Mouse (Mus musculus) limb, embryonic 15.5 days (tissue): ENCODE measurements around the gene Hadh. TPM values are rescaled to one million over a fixed set of nuclear protein-coding genes. Genes with fewer than 3 reads are reported as not detected.

Source experiments
- ATAC-seq: fragments of 200-750 bp; cut with Nextera tagmentation; 2 replicates; pipeline ENCODE4 v1.8.0; 2017; ENCODE audit warnings: low read depth, moderate TSS enrichment; ENCODE audit not compliant: insufficient number of reproducible peaks, low FRiP score, low TSS enrichment
- H3K27ac ChIP-seq: fragments of 300-500 bp; sonication (generic); 2 replicates; pipeline ENCODE4 v1.5.1; 2015; ENCODE audit warnings: moderate library complexity, mild to moderate bottlenecking, inconsistent platforms
- H3K27me3 ChIP-seq: fragments of 300-500 bp; sonication (generic); 2 replicates; pipeline ENCODE4 v1.6.1; 2015; ENCODE audit warnings: inconsistent platforms
- H3K36me3 ChIP-seq: fragments of 300-500 bp; sonication (generic); 2 replicates; pipeline ENCODE4 v1.6.1; 2015; ENCODE audit warnings: inconsistent platforms
- H3K4me1 ChIP-seq: fragments of 300-500 bp; sonication (generic); 2 replicates; pipeline ENCODE4 v1.6.1; 2015; ENCODE audit warnings: inconsistent platforms
- H3K4me2 ChIP-seq: fragments of 300-500 bp; sonication (generic); 2 replicates; pipeline ENCODE4 v1.6.1; 2015; ENCODE audit warnings: mild to moderate bottlenecking, inconsistent platforms
- H3K4me3 ChIP-seq: fragments of 300-500 bp; sonication (generic); 2 replicates; pipeline ENCODE4 v1.5.1; 2015; ENCODE audit warnings: mild to moderate bottlenecking, inconsistent platforms
- H3K9ac ChIP-seq: fragments of 300-500 bp; sonication (generic); 2 replicates; pipeline ENCODE4 v1.6.1; 2015; ENCODE audit warnings: inconsistent platforms
- H3K9me3 ChIP-seq: fragments of 300-500 bp; sonication (generic); 2 replicates; pipeline ENCODE4 v1.6.1; 2016; ENCODE audit warnings: inconsistent platforms
- WGBS: fragments of 180-500 bp; shearing (Covaris S2); methylation state at CpG from one replicate; pipeline ENCODE4 v1.1.7; 2015; 5-methylcytosine and 5-hydroxymethylcytosine counted together
- polyA plus RNA-seq: library from polyadenylated mRNA; unstranded; fragments of >200 nt; fragmentation: Nextera tagmentation; extraction: Ambion mirVana; gene quantifications from 2 replicates; pipeline ENCODE4 v1.2.1, GENCODE M21; 2015

The Hadh gene
- polyA plus RNA-seq, 1 experiment from 2014 or later = 113 TPM

- no peaks in the 10 kb centered on the region for H3K27me3 ChIP-seq
- ATAC-seq = no peak
- 52% methylated on average over 3 of the region's 3 CpGs for WGBS
Observed at GRCm38 (mm10) chr3:131266366-131267050, 5.4 kb downstream of the Hadh start.

GRCm38 (mm10) chr3:131265516-131265915 is 6.4 kb downstream of the Hadh start:
- Histone ChIP-seq H3K4me3 (no peak overlapping the region), H3K27me3 (no peaks in the 10 kb centered on the region), H3K27ac (no peak overlapping the region), H3K4me1 (peaks cover 20% of the 10 kb centered on the region), H3K4me2 (no peak overlapping the region), H3K9me3 (no peaks in the 10 kb centered on the region), H3K9ac (no peak overlapping the region), H3K36me3 (peaks cover 19% of the 10 kb centered on the region)
- 81% methylated on average over 8 of the region's 8 CpGs for WGBS
- no peak for ATAC-seq

More at GRCm38 (mm10) chr3:131266366-131267050, 5.4 kb downstream of the Hadh start:
- Histone ChIP-seq H3K4me1 (peaks cover 28% of the 10 kb centered on the region), H3K9me3 (no peaks in the 10 kb centered on the region), H3K27ac (peak overlapping the region; percentile 47; the same call in 1 of the 2 replicates), H3K4me3 (no peak overlapping the region), H3K4me2 (no peak overlapping the region), H3K9ac (no peak overlapping the region), H3K36me3 (peaks cover 18% of the 10 kb centered on the region)

GRCm38 (mm10) chr3:131263766-131264486 is 8.0 kb downstream of the Hadh start:
- no peak overlapping the region for H3K27ac ChIP-seq
- WGBS = 90% methylated on average over 15 of the region's 15 CpGs
- no peaks in the 10 kb centered on the region for H3K27me3 ChIP-seq
- no peaks in the 10 kb centered on the region for H3K9me3 ChIP-seq
- no peak overlapping the region for H3K9ac ChIP-seq
- no peak for ATAC-seq
- peaks cover 10% of the 10 kb centered on the region for H3K4me1 ChIP-seq
- no peak overlapping the region for H3K4me2 ChIP-seq
- H3K4me3 ChIP-seq = no peak overlapping the region
- H3K36me3 ChIP-seq = peaks cover 19% of the 10 kb centered on the region

GRCm38 (mm10) chr3:131260418-131260817 is 11.5 kb downstream of the Hadh start:
- Histone ChIP-seq H3K36me3 (peaks cover 19% of the 10 kb centered on the region), H3K9ac (no peak overlapping the region), H3K4me3 (no peak overlapping the region), H3K4me2 (no peak overlapping the region), H3K27ac (no peak overlapping the region), H3K9me3 (no peaks in the 10 kb centered on the region), H3K27me3 (no peaks in the 10 kb centered on the region), H3K4me1 (no peaks in the 10 kb centered on the region)
- 93% methylated on average over 6 of the region's 6 CpGs for WGBS
- ATAC-seq = no peak

GRCm38 (mm10) chr3:131259392-131259965 is 12.4 kb downstream of the Hadh start:
- WGBS = 85% methylated on average over 9 of the region's 9 CpGs

GRCm38 (mm10) chr3:131258921-131259320 is 13.0 kb downstream of the Hadh start:
- H3K4me1 ChIP-seq = no peaks in the 10 kb centered on the region
- no peak overlapping the region for H3K9ac ChIP-seq
- 88% methylated on average over 3 of the region's 3 CpGs for WGBS
- H3K27me3 ChIP-seq = no peaks in the 10 kb centered on the region
- H3K27ac ChIP-seq = no peak overlapping the region
- ATAC-seq = no peak
- H3K36me3 ChIP-seq = peaks cover 17% of the 10 kb centered on the region
- no peaks in the 10 kb centered on the region for H3K9me3 ChIP-seq
- H3K4me3 ChIP-seq = no peak overlapping the region
- no peak overlapping the region for H3K4me2 ChIP-seq

More at GRCm38 (mm10) chr3:131259392-131259965, 12.4 kb downstream of the Hadh start:
- H3K27me3 ChIP-seq = no peaks in the 10 kb centered on the region
- no peak overlapping the region for H3K4me3 ChIP-seq
- H3K9ac ChIP-seq = no peak overlapping the region
- no peaks in the 10 kb centered on the region for H3K9me3 ChIP-seq
- no peak overlapping the region for H3K27ac ChIP-seq
- peaks cover 18% of the 10 kb centered on the region for H3K36me3 ChIP-seq
- no peak for ATAC-seq
- H3K4me1 ChIP-seq = no peaks in the 10 kb centered on the region
- H3K4me2 ChIP-seq = no peak overlapping the region

GRCm38 (mm10) chr3:131255399-131255981 is 16.4 kb downstream of the Hadh start:
- no peaks in the 10 kb centered on the region for H3K9me3 ChIP-seq
- H3K4me1 ChIP-seq = no peaks in the 10 kb centered on the region
- no peaks in the 10 kb centered on the region for H3K27me3 ChIP-seq
- peaks cover 13% of the 10 kb centered on the region for H3K36me3 ChIP-seq
- H3K4me2 ChIP-seq = no peak overlapping the region
- no peak overlapping the region for H3K9ac ChIP-seq
- 90% methylated on average over 3 of the region's 3 CpGs for WGBS
- no peak overlapping the region for H3K27ac ChIP-seq
- no peak overlapping the region for H3K4me3 ChIP-seq
- ATAC-seq = no peak

- H3K4me3 ChIP-seq = no peak overlapping the region
- no peaks in the 10 kb centered on the region for H3K27me3 ChIP-seq
- WGBS = 90% methylated on average over 4 of the region's 4 CpGs
- H3K9me3 ChIP-seq = no peaks in the 10 kb centered on the region
- no peak overlapping the region for H3K4me2 ChIP-seq
- H3K9ac ChIP-seq = no peak overlapping the region
- peaks cover 13% of the 10 kb centered on the region for H3K36me3 ChIP-seq
- no peak for ATAC-seq
- H3K27ac ChIP-seq = no peak overlapping the region
- H3K4me1 ChIP-seq = no peaks in the 10 kb centered on the region
Observed at GRCm38 (mm10) chr3:131254991-131255390, 16.9 kb downstream of the Hadh start.

GRCm38 (mm10) chr3:131251601-131252000 is 20.3 kb downstream of the Hadh start:
- ATAC-seq = no peak
- Histone ChIP-seq H3K27me3 (no peaks in the 10 kb centered on the region), H3K9ac (no peak overlapping the region), H3K27ac (no peak overlapping the region), H3K4me1 (no peaks in the 10 kb centered on the region), H3K9me3 (no peaks in the 10 kb centered on the region), H3K4me2 (no peak overlapping the region), H3K36me3 (peaks cover 44% of the 10 kb centered on the region), H3K4me3 (no peak overlapping the region)
- 89% methylated on average over 7 of the region's 7 CpGs for WGBS

GRCm38 (mm10) chr3:131250978-131251377 is 20.9 kb downstream of the Hadh start:
- peaks cover 48% of the 10 kb centered on the region for H3K36me3 ChIP-seq

GRCm38 (mm10) chr3:131250283-131250682 is 21.6 kb downstream of the Hadh start:
- peaks cover 45% of the 10 kb centered on the region for H3K36me3 ChIP-seq
- no peaks in the 10 kb centered on the region for H3K4me1 ChIP-seq
- H3K27me3 ChIP-seq = no peaks in the 10 kb centered on the region
- no peak for ATAC-seq
- H3K9me3 ChIP-seq = no peaks in the 10 kb centered on the region
- no peak overlapping the region for H3K9ac ChIP-seq
- H3K4me2 ChIP-seq = no peak overlapping the region
- H3K27ac ChIP-seq = no peak overlapping the region; the same call in 1 of the 2 replicates
- no peak overlapping the region for H3K4me3 ChIP-seq
- 82% methylated on average over 2 of the region's 2 CpGs for WGBS

More at GRCm38 (mm10) chr3:131250978-131251377, 20.9 kb downstream of the Hadh start:
- no peak for ATAC-seq
- H3K4me3 ChIP-seq = no peak overlapping the region
- 81% methylated on average over 13 of the region's 13 CpGs for WGBS
- H3K4me1 ChIP-seq = no peaks in the 10 kb centered on the region
- no peaks in the 10 kb centered on the region for H3K27me3 ChIP-seq
- no peak overlapping the region for H3K4me2 ChIP-seq
- no peaks in the 10 kb centered on the region for H3K9me3 ChIP-seq
- no peak overlapping the region for H3K9ac ChIP-seq
- H3K27ac ChIP-seq = no peak overlapping the region

GRCm38 (mm10) chr3:131248444-131248843 is 23.5 kb downstream of the Hadh start:
- no peak overlapping the region for H3K4me2 ChIP-seq
- H3K36me3 ChIP-seq = peaks cover 51% of the 10 kb centered on the region
- 86% methylated on average over 10 of the region's 10 CpGs for WGBS

More at GRCm38 (mm10) chr3:131248444-131248843, 23.5 kb downstream of the Hadh start:
- Histone ChIP-seq H3K4me1 (no peaks in the 10 kb centered on the region), H3K9me3 (no peaks in the 10 kb centered on the region), H3K9ac (no peak overlapping the region), H3K27me3 (no peaks in the 10 kb centered on the region), H3K4me3 (no peak overlapping the region), H3K27ac (peak overlapping the region; percentile 17; the same call in 1 of the 2 replicates)
- no peak for ATAC-seq
